Mouse (Mus musculus): ENCODE measurements around the gene Ankfn1.

The Ankfn1 gene

DNA sequence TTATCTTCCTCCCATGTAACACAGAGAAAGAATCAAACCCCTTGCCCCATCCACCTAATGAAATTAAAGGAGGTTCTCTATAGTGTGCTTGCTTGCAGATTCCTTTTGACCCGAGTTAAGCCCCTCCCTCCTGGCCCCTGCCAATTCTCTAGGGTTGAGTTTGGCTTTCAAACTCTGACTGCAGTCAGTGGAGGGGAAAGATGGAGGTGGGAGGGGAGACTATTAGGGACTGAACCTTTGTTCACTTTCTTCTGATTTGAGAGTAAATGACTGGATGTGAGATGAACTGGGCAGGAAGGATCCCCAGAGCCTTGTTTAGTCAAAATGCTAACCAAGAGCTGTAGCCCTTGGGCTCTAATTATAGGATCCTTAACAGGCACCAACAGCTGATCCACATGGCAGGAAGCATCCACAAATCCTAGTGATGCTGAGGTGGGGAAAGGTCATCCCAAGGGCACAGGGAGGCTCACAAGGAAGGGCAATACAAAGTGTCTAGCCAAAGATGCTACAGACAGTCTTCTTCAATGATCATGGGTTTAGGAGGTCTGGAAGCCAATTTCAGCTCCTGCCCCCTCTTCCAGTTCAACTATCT lies 103.4 kb downstream of the Ankfn1 start:
- DNase-seq = no peak

DNA sequence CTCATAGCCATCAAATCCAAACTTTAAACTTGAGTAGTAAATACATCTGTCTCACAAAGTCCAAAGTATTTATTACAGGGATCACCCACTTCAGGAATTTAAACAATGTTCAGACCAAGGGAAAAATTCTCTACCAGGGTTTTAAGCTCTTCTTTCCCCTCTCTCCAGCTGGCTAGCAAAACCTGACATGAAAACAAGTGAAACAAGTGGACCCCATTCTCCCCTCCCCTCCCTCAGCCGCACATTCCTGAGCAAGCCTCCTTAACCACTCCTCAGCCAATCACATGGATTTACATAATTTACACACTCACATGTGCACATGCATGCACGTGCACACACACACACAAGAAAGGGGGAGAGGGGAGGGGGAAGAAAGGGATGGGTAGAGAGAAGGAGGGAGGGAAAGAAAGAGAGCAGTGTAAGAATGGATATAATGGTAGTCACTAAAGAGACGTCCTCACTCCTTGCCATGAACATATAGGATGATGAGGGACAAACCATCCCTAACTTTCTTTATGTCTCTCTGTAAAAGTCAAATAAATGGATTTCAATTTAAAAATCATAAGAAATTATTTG lies 104.9 kb downstream of the Ankfn1 start:
- DNase-seq = peak; percentile 6

DNA sequence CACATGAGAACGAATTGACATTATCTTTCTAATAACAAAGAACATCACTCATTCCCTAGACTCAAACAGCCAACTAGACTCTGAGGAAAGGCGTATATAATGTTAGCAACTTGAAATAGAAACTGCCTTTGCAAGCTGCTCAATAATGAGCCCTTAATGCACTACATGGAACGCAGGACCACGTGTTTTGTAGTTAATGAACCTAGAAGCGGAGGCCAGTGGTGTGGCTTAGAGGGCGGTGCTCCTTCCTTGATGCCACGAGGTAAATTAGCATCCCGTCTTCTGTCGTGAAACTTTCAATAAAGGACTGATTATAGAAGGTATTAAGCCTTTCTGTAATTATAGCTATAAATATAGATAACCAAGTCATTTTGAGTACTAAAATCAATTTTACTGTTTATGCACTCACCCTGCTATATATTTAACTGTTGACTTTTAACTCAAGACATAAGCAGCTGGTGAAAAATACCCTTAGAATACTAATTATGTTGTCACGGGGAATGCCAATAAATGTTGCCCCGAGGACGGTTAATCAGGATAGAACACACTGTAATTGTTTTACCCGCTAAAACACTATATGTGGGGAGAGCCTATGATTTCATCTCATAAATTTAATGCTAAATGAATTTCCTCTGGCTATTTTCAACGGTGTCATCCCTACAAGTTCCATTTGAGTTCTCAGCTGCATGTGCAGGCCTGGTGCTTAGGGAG lies 112.1 kb downstream of the Ankfn1 start:
- DNase-seq = no peak

DNA sequence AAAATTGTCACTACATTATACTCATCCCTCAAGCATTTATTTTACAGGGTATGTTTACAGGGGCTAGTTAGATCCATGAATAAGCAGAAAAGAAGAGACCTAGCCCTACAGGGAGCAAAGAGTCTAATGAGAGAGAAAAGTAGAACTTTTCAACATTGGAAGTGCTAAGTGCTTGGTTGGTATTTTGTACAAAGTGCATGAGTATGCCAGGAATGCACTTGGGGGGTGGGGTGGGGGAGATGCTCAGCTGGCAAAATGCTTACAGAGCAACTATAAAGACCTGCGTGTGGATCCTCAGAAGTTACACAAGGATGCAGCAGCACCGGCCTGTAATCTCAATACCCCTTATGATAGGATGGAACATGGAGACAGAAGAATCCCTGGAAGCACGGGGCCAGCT lies 118.4 kb downstream of the Ankfn1 start:
- no peak for DNase-seq

DNA sequence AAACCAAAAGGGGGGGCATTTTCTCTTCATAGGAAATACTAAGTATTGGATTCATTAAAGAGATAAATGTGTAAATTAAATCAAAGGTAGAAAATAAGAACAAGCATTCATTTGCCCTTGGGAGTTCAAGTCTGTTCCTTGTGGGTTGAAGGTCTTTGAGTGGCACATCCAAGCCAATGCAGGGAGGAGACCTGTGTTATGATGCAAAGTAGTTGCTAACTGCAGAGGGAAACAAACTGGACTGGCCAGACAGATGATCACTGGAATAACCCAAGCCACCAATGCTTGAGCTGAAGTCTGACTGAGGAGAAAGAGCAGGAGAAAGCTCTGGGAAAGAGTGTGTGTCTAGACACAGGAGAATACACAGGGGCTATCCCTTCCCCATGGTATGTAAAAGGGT lies 120.9 kb downstream of the Ankfn1 start:
- DNase-seq = no peak

DNA sequence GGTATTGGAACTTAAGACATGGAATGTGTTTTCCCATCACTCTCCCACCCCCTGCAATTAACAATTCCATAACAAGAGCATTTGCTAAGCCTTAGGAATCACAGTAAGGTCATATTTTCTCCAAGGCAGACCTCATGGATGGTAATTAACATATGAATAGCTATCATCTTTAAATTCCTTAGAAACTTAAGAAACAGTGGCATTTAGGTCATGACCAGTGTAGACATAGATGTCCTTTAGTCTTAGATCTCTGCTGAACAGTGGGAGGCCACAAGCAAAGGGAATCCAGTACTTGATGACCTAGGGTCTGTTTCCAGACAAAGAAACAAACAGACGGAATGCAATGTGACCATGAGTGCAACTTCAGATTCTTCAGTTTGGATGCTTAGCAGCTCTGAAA lies 141.7 kb downstream of the Ankfn1 start:
- no peak for DNase-seq

DNA sequence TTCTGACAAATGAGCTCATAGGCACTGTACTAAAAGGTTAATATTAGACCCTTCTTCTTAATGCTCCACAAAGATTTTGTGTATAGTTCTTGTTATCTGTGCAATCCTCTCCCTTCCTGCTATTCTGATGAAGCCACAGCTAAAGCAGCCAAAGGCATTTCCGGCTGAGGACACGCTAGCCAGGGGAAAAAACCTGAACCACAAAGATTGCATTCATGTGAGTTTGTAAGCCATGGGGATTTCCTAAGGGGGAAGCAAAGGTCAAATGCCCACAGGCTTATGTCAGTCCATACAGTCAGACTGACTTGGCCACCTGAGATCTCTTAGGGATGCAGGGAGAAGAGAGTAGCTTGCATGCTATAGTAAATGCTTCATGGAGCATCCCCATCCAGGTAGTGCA lies 146.1 kb downstream of the Ankfn1 start:
- no peak for DNase-seq

DNA sequence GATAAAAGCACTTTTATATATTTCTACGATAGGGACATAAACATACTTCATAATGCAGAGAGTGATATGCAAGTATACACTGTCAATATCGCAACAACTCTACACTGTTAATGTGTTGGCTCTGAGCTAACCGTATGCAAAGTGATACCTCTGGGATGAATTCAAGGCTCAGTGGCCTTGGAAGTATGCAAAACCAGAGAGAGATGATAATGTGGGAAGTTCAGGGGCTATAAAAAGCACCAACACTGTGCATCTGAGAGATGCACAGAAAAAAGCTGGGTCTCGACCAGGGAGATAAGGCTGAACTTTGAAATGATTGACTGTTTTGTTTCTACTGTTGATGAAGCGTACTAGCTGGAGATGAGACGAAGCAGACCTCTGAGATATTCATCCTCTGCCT lies 148.9 kb downstream of the Ankfn1 start:
- no peak for DNase-seq

DNA sequence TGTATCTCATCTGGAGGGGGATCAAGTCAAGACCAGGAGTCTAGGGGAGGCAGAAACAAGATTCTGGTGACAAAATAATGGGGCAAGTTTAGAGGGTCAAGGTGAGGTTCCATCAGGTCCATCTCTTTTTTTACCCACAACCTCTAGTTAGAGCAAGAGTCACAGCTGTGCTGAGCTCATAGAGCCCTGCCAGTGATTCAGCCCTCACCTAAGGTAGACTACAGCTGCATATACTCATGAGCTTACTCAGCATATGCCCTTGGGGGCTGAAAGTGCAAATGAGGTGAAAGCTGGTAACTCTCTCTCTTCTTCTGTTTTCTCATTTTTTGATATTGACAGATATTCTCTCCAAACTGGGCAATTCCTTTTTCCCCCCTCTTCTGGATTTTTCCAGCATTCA lies 150.2 kb downstream of the Ankfn1 start:
- no peak for DNase-seq

DNA sequence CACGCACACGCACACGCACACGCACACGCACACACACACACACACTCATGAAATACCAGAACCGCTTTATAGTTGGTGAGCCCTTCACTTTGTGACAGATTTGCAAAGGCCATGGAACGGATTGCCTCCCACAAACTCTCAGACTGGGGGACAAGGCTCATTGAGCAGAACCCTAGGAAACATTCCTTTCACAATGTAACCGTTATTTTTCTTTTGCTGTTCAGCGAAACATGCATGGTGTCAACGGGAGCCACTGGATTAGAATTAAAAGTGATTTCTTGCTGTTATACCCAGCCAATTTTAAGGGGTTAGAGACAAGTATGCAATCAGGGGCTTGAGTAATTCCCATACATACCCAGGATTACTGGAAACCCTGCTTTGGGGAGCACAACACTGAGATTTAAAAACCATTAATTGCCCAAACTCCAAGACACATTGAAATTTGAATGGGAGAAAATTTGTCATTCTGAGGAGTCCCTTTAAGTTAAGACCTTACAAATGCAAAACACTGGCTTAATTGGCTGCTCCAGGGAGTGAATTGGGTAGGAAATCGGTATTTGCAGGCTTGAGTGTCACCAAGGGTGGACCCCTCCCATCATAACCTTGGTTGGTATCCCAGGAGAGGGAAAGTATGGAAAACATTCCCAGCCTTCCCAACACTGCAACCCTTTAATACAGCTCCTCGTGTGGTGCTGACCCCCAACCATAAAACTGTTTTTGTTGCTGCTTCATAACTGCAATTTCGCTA lies 153.6 kb downstream of the Ankfn1 start:
- DNase-seq = no peak

DNA sequence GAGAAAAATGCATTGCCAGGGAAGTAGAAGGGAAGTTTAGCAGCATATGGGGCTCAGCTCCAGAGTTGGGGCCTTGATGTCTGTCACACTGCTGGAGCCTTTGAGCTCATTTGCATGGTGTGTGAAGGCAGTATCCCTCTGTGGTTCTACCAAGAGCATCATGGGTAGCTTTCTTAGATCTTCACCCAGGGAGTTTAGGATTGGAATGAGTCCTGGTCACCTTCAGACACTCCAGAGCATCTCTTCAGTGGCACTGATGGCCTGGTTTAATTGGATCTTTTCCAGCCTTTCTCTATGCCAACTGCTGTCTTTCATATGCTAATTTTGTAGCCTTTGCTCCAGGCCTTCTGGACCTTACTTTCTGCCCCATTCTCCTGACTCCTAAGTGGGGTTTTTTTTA lies 157.5 kb downstream of the Ankfn1 start:
- DNase-seq = no peak

DNA sequence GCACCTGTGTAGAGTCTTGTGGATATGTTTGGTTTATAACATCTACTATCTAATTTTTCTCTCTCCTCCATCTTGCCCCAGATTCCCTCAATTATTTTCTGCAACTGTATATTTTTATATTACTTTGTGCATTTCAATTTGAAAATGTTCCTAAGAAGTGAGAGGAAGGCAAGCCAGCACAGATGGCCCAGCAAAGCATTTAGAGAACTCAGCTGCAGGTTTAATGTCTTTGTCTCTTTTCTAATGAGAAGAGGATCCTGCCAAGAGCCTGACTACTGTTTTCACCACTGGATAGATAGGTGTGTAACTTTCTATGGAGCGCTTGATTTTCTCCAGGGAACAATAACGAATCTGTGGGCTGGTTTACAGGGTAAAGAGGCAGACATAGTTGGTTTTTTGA lies 161.6 kb downstream of the Ankfn1 start:
- no peak for DNase-seq

DNA sequence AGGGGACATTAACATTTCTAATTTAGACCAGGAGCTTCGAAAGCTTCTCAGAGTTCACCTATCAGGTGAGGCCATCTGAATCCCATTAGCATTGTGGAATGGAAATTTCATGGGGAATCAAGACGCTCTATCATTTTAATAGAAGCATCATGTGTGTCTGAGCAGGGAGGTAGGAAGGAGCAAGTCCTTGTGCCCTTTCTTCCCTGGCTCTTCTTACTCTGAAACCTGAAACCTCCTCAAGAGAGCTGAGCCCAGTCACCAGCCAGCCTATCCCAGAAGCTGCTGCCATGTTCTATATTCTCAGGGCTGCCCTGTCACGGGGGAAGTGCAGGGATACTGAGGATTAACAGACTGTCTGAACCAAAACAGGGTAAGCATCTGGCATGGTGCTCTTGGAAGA lies 165.9 kb downstream of the Ankfn1 start:
- DNase-seq = no peak

DNA sequence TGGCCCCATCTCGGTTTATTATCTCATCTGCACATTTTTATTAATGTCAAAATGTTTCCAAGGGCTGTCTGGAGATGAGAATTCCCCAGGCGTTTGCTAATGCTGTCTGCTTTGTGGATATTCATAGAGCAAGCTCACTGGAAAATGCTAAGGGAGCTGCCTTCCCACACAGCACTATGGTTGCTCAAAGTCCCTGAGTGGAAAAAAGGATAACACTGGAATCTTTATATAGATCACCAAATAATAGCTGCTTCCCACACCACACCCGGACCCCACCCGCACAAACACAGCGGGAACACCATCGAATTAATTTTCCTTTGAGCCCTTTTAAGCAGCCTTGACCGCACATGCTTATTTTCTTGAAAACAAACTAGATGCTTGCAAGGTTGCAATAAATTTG lies 169.4 kb downstream of the Ankfn1 start:
- no peak for DNase-seq

DNA sequence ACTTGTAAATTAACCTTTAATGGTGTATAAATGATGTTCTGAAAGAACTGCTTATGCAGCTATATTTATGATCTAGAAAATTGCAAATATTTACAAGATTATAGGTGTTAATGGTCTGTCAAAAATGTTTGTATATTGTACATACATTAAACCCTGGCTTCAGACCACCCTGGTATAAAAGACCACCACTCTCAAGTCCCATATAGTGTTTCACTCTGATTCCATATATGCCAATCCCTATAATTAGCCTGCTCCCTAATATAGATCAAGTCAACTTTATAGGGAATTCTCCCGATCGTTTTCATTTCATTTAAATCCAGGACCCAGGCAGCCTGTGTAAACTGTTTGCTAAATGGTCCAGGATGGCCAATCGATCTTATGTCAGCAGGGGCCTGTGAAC lies 170.2 kb downstream of the Ankfn1 start:
- no peak for DNase-seq

DNA sequence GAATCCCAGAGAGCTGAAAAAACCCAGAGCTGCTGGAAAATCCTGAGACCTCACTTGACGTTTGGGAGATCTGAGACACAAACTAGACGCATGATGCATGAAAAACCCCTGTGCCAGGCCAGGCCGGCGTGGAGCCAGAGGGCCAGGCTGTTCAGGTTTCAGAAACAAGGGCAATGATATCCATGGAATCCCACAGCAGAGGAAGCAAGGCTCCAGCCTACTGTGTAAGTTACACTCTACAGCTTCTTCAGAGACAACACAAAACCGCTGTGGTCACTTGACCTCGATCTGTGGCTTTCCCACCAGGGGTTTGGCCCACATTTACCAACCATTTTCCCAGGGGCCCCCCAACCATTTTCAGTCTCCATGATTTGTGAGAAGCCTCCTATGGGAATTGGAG lies 171.1 kb downstream of the Ankfn1 start:
- DNase-seq = peak; percentile 10

DNA sequence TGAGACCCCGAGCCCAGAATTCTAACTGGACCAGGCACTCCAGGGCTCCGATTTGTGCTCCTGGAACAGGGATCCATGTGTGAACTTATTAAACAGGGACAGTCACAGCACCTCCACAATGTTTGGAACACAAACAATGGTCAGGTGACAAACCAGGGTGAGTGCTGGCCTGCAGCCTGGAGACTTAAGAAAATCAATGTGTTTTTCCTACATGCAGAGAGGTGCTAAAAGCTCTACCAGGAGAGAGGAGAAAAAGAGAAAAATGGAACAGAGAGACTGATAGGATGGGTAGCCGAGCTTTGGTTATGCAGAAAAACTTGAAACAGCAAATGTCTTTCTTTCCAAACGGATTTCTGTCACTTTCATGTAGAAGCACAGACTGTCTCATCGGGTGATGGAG lies 174.5 kb downstream of the Ankfn1 start:
- no peak for DNase-seq

DNA sequence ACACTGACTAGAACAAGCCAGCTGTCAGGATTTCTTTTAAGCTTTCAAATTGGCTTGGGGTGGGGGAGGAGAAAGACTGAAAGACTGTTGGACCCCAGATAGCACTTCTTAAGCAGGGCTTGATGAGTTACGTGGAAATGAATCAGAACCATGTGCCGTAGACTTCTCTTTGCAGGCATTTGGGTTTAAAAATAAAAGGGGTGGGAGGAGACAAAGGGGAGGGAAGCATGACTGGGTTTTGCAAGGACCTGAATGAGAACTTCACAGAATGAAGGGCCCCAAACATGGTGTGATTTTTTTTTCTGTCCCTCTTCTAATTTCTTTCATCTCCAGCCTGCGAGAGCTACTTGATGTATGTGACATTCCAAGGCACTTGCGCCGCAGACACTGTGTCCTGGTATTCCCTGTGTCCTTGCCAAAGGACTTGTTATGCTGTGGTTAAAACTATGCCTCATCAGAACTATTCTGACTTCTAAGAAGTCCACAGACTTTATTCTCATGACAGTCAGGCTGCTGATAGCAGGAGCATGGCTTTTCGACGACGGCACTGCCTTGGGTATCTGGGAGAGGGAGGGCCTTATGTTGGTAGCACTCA lies 176.4 kb downstream of the Ankfn1 start:
- peak; percentile 54 for DNase-seq

DNA sequence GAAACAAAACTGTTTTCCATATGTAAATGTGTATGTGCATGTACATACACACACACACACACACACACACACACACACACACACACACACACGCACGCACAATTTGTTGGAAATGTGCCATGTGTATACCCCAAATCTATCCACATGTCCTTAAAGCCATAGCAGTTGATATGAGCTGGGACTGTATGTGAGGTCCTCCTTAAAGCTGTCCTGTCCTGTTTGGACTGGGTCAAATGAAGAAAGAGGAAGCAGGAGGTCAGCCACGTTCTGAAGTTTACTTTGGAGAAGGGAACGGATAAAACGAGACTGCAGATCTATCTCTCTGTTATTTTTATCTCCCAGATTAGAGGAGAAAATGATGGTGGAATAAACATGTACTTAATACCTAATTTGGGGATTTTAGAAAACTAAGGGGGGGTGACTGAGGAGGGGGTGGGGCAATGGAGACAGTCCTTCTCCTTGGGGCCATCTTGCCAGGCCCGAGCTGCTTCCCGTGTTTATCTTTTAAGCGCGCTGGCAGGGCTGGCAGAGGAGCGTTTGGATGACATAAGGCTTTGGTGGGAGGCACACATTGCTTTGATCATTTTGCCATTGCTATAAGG lies 187.1 kb downstream of the Ankfn1 start:
- peak; percentile 9 for DNase-seq

DNA sequence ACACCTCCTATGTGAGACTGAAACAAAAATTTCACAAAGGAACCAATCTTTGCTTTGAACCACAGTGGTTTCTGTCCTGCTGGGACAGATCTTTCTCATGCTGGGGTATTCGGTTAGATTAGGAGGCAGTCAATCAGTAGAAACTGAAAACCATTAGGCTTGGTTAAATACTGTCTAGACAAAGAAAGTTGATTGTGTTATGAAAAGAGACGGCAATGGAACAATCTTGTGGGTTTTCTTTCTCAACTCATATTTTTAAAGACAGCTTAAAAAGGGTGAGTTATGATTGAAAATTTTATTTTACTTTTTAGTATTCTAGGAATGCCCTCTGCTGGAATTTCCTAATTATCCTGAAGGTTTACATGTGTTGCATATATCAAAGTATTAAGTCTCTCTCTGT lies 191.1 kb downstream of the Ankfn1 start:
- no peak for DNase-seq

DNA sequence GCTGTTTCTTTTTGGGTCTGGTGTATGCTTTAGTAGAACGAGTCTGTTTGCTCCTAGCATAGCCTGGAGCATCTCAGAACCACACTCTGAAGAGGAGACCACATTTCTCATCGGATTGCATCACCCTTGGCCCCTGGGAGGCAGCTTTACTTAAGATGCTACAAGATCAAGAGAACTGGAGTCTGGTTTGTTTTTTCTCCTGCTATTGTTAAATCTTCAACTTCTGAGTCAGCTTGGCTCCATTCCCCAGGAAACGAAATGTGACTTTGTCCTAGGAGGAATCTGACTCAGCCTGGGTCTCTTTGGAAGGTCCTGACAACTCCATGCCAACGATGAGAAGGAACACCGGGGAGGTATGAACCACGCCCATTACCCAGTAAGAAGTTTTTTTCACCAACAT lies 197.6 kb downstream of the Ankfn1 start:
- no peak for DNase-seq

DNA sequence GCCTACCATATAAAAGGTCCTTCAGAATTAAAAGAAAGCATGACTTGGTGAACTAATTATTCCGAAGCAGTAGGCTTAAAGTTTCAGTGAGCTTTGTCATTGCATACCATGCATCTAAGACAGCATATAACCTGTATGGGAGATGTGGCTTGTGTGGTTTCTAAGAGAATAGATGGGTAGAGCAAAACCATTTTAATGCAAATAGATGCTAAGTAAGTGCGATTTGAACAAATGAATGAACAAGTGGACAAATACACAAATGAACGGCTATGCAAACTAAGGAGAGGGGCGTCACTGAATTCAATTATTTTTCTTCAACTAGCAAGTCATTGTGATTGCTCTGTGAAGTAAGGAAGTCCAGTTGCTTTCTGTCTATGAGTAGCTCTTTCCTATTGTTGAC lies 198.3 kb downstream of the Ankfn1 start:
- DNase-seq = no peak

DNA sequence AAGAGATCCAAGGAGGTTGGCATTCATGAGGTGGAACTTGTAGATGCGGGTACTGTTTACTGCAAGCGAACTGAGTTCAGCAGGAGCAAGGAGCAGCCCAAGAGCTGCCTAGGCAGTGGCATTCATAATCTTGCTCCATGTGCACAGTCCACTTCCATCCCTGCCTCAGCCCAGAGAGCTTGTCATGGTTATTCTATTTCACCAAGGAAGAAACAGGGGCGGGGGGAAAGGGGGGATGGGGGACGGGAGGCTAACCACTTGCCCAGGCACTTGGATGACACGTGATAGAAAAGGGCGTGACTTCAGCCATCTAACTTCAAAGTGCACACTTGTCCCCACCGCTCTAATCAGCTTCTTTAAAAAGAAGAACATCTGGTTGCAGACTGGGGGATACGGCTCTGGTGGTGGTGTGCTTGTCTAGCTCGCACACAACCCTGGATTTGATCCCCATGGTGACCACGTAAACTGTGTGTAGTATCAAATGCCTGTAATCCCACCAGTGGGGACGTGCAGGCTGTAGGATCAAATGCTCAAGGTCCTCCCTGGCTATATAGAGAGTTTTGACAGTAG lies 203.1 kb downstream of the Ankfn1 start:
- no peak for DNase-seq
